Mouse (Mus musculus) embryonic facial prominence, embryonic 10.5 days (tissue): Measurements from ENCODE around the gene Cc2d2a. TPM values are rescaled to one million over a fixed set of nuclear protein-coding genes. Genes with fewer than 3 reads are reported as not detected.

Experiments used
- DNase-seq: peaks from one replicate; pipeline ENCODE4 v3.0.0-alpha.2; 2017; ENCODE audit warnings: low spot score
- H3K27ac ChIP-seq: fragments of 300-500 bp; sonication (generic); replicated peaks from 2 replicates; pipeline ENCODE4 v1.5.1; 2016; ENCODE audit warnings: mild to moderate bottlenecking
- H3K27me3 ChIP-seq: fragments of 300-500 bp; sonication (generic); replicated peaks from 2 replicates; pipeline ENCODE4 v1.6.1; 2016; ENCODE audit warnings: low read depth, mild to moderate bottlenecking; ENCODE audit not compliant: poor library complexity, severe bottlenecking
- H3K36me3 ChIP-seq: fragments of 300-500 bp; sonication (generic); replicated peaks from 2 replicates; pipeline ENCODE4 v1.6.1; 2016; ENCODE audit warnings: mild to moderate bottlenecking, moderate library complexity
- H3K4me1 ChIP-seq: fragments of 300-500 bp; sonication (generic); 2 replicates; pipeline ENCODE4 v1.6.1; 2016
- H3K4me3 ChIP-seq: fragments of 300-500 bp; sonication (generic); 2 replicates; pipeline ENCODE4 v1.5.1; 2016; ENCODE audit warnings: mild to moderate bottlenecking, moderate library complexity
- H3K9me3 ChIP-seq: fragments of 300-500 bp; sonication (generic); 2 replicates; pipeline ENCODE4 v1.6.1; 2016; ENCODE audit warnings: mild to moderate bottlenecking
- WGBS: fragments of 180-500 bp; shearing (Covaris S2); methylation state at CpG from one replicate; pipeline ENCODE4 v1.1.7; 2016; 5-methylcytosine and 5-hydroxymethylcytosine counted together
- polyA plus RNA-seq: library from polyadenylated mRNA; unstranded; fragments of >200 nt; fragmentation: Nextera tagmentation; extraction: Ambion mirVana; gene quantifications from 2 replicates; pipeline ENCODE4 v1.2.1, GENCODE M21; 2016

Cc2d2a gene
- polyA plus RNA-seq, 1 experiment from 2014 or later, result 8.4 TPM

DNA sequence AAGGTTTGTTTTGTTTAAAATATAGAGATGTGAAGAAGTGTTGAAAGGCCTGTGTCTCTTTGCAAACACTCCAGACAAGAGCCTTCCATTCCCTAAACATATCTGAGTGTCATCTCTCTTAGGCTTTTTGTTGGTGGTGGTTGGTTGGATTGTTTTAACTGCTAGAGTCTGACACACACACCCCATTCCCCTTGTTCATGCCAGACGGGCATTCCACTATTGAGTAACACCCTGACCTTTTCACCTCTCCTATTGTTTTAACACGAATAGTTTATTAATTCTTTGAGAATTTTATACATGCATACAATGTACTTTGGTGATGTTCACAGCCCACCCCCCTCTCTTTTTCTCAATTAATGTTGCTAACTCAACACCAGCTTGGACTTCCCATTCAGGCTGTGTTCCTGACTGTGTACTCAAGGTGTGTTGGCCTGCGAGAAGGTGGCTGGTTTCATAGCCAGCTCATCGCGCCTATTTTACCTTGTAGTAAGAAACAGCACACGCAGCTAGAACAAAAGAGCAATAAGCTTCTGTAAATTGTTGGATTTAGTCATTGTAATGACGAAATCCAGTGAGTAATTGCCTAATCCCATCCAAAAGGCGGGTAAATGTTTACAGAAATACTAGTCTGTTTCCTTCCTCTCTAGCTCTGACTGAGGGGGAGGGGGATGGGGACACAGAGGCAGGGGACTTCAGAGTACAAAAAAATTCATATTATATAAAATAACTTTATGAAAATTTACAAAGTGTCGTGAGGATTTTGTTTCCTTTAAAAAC lies 126.0 kb downstream of the Cc2d2a start:
- 83% methylated on average over 9 of the region's 9 CpGs for WGBS
- no peak for DNase-seq
- Histone ChIP-seq H3K4me1 (no peaks in the 10 kb centered on the region), H3K27ac (no peak overlapping the region), H3K36me3 (no peaks in the 10 kb centered on the region), H3K9me3 (no peaks in the 10 kb centered on the region), H3K27me3 (no peaks in the 10 kb centered on the region), H3K4me3 (no peak overlapping the region)

Other genes with a start within 250 kb of the Cc2d2a start
- gene C1qtnf7, start 146.8 kb upstream of the Cc2d2a start, polyA plus RNA-seq, result 0.52 and 1.1 TPM in 2 replicates
- 0.17 TPM in 1 of 2 replicates, not detected in the other for gene Bst1, start 156.5 kb downstream of the Cc2d2a start, polyA plus RNA-seq
- gene Fbxl5, start 159.3 kb downstream of the Cc2d2a start, polyA plus RNA-seq, result 52.3 and 52.7 TPM in 2 replicates
- 7.0 and 7.7 TPM in 2 replicates for gene Cd38, start 206.2 kb downstream of the Cc2d2a start, polyA plus RNA-seq